Mouse (Mus musculus) hindbrain, embryonic 15.5 days (tissue): ENCODE data around the gene Ctrc. TPM values are rescaled to one million over a fixed set of nuclear protein-coding genes. Genes with fewer than 3 reads are reported as not detected.

Experiments
- ATAC-seq: fragments of 200-750 bp; cut with Nextera tagmentation; 2 replicates; pipeline ENCODE4 v1.8.0; 2017; ENCODE audit warnings: low read depth, moderate number of reproducible peaks, moderate TSS enrichment; ENCODE audit not compliant: low FRiP score
- H3K27ac ChIP-seq: fragments of 300-500 bp; sonication (generic); replicated peaks from 2 replicates; pipeline ENCODE4 v1.5.1; 2015; ENCODE audit warnings: mild to moderate bottlenecking, inconsistent platforms
- H3K27me3 ChIP-seq: fragments of 300-500 bp; sonication (generic); 2 replicates; pipeline ENCODE4 v1.6.1; 2015; ENCODE audit warnings: control low read depth, inconsistent platforms
- H3K36me3 ChIP-seq: fragments of 300-500 bp; sonication (generic); 2 replicates; pipeline ENCODE4 v1.6.1; 2015; ENCODE audit warnings: control low read depth, inconsistent platforms
- H3K4me1 ChIP-seq: fragments of 300-500 bp; sonication (generic); replicated peaks from 2 replicates; pipeline ENCODE4 v1.6.1; 2015; ENCODE audit warnings: control low read depth, inconsistent platforms
- H3K4me2 ChIP-seq: fragments of 300-500 bp; sonication (generic); 2 replicates; pipeline ENCODE4 v1.6.1; 2015; ENCODE audit warnings: moderate library complexity, mild to moderate bottlenecking, inconsistent platforms
- H3K4me3 ChIP-seq: fragments of 300-500 bp; sonication (generic); 2 replicates; pipeline ENCODE4 v1.5.1; 2015; ENCODE audit warnings: mild to moderate bottlenecking, inconsistent platforms
- H3K9ac ChIP-seq: fragments of 300-500 bp; sonication (generic); 2 replicates; pipeline ENCODE4 v1.6.1; 2015; ENCODE audit warnings: inconsistent platforms
- H3K9me3 ChIP-seq: fragments of 300-500 bp; sonication (generic); 2 replicates; pipeline ENCODE4 v1.6.1; 2016; ENCODE audit warnings: control low read depth, inconsistent platforms
- WGBS: fragments of 180-500 bp; shearing (Covaris S2); methylation state at CpG from one replicate; pipeline ENCODE4 v1.1.7; 2015; 5-methylcytosine and 5-hydroxymethylcytosine counted together
- polyA plus RNA-seq: library from polyadenylated mRNA; unstranded; fragments of >200 nt; fragmentation: Nextera tagmentation; extraction: Ambion mirVana; gene quantifications from 2 replicates; pipeline ENCODE4 v1.2.1, GENCODE M21; 2015

The Ctrc gene
- polyA plus RNA-seq, 1 experiment from 2014 or later: not detected

DNA sequence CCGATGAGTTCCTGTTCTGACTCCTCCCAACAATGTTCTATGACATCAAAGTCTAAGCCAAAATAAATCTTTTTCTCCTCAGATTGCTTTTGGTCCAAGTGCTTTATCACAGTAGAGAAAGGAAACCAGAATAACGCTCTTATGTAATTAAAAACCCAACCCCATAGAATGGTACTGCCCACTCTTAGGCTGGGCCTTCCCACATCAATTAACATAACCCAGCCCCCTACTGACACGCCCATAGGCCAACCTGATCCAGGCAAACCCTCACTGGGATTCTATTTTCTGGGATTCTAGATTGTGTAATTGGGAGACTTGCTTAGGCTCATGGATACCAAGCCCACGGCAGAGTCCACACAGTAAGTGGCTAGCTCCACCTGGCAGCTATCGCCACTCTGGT, 18.8 kb upstream of the Ctrc start:
- ATAC-seq: no peak
- 93% methylated on average over 5 of the region's 5 CpGs for WGBS
- H3K9me3 ChIP-seq: no peaks in the 10 kb centered on the region
- 0 out of 2 replicates have a peak, but pooled peaks cover 5% of the 10 kb centered on the region for H3K36me3 ChIP-seq
- H3K27me3 ChIP-seq: no peaks in the 10 kb centered on the region
- no peak overlapping the region for H3K27ac ChIP-seq
- H3K9ac ChIP-seq: no peak overlapping the region
- no peak overlapping the region for H3K4me2 ChIP-seq
- peaks cover 32% of the 10 kb centered on the region for H3K4me1 ChIP-seq
- no peak overlapping the region for H3K4me3 ChIP-seq

DNA sequence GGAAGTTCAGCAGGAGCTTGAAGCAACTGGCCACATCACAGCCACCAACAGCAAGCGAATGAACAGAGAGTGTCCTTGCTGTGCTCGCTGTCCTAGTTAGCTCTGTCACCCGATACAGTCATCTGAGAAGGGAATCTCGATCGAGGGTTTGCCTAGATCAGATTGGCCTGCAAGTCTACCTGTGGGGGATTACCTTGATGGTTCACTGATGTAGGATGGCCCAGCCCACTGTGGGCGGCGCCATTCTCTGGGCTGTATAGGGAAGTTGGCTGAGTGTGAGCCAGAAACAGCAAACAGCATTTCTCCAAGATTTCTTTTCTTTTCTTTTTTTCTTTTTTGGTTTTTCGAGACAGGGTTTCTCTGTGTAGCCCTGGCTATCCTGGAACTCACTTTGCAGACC, 18.3 kb upstream of the Ctrc start:
- Histone ChIP-seq H3K4me1 (peaks cover 27% of the 10 kb centered on the region), H3K4me2 (no peak overlapping the region), H3K9me3 (no peaks in the 10 kb centered on the region), H3K4me3 (no peak overlapping the region), H3K36me3 (peaks cover 10% of the 10 kb centered on the region; the same call in 1 of the 2 replicates), H3K27me3 (no peaks in the 10 kb centered on the region), H3K27ac (no peak overlapping the region), H3K9ac (no peak overlapping the region)
- ATAC-seq: no peak
- WGBS: 97% methylated on average over 8 of the region's 8 CpGs

DNA sequence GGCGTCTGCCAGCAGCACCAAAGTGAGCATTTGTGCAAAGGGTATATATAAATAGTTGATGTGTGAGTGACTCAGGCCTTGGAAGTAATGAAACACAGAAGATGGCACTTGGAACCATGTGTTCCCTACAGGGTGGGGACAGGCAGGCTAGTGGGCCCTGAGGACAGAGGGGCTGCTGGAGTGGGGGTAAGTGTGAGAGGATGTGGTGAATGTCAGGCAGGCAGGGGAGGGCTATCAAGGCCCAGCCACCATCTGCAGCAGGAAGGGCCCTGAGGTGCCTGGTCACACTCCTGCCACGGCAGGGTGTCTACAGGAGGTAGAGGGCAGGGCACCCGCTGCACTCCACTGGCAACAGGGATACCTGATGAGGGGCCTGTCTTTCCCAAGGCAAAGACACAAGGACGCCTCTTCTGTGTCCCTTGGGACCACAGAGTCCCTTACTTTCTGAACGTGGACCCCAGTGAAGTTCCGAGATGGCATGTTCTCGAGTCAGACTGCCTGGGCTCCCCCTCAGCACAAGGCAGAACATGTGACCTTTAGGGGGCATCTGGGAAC, 17.6 kb upstream of the Ctrc start:
- ATAC-seq: no peak
- H3K9ac ChIP-seq: no peak overlapping the region
- 88% methylated on average over 7 of the region's 7 CpGs for WGBS
- H3K27ac ChIP-seq: no peak overlapping the region
- H3K4me2 ChIP-seq: no peak overlapping the region
- peaks cover 11% of the 10 kb centered on the region; the same call in 1 of the 2 replicates for H3K36me3 ChIP-seq
- no peaks in the 10 kb centered on the region for H3K27me3 ChIP-seq
- H3K4me1 ChIP-seq: peaks cover 24% of the 10 kb centered on the region
- no peaks in the 10 kb centered on the region for H3K9me3 ChIP-seq
- H3K4me3 ChIP-seq: no peak overlapping the region

DNA sequence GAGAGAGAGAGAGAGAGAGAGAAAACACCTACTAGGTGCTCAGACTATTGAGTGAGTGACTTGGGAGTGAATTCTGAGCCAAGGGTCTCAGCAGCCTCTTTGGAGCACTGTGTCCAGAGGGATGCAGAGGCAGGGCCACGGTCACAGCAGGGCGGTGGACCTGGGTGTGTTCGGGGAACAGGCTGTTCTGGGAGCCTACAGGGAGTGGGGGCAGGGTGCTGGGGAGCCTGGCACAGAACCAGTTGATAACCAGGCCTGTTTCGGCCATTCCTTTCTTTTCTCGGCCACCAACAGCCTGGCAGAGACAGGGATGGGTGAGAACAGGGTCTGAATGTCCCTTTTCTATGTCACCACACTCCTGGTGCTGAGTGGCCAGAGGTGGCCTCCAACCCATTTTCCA, 16.7 kb upstream of the Ctrc start:
- no peak overlapping the region for H3K27ac ChIP-seq
- H3K36me3 ChIP-seq: peaks cover 11% of the 10 kb centered on the region; the same call in 1 of the 2 replicates
- H3K27me3 ChIP-seq: no peaks in the 10 kb centered on the region
- no peak overlapping the region for H3K4me3 ChIP-seq
- no peak overlapping the region for H3K9ac ChIP-seq
- no peak overlapping the region for H3K4me2 ChIP-seq
- ATAC-seq: no peak
- 82% methylated on average over 5 of the region's 5 CpGs for WGBS
- peaks cover 19% of the 10 kb centered on the region for H3K4me1 ChIP-seq
- no peaks in the 10 kb centered on the region for H3K9me3 ChIP-seq

DNA sequence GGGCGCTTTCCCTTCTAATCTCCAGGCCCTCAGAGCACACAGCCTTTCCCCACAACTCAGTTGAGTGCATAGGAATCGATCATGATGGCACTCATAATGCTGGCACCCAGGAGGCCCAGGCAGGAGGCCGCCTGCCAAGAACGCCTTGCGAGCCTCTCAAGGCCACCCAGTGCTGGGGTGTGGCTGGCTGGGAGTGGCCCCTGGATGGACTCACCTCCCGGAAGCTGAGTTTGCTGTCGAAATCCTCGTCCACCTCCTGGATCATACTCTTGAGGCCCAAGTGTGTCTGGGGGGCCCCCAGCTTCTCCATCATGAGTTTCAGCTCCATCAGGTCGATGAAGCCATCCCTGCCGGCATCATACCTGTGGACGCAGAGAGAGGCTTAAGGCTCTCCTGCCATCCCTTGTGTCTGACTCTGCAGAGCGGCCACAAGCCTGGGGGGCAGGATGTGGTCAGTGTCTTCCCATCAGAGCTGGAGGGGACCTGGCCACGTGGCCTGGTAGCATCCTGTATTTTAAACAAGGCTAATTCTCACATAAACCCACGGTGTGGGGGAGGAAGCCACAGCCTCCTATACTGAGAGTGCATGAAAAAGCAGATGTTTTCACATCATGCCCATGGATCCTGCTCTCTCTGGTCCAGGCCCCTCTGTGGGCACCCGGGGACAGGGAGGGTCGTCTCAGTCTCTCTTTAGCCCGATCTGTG, 15.6 kb upstream of the Ctrc start:
- Histone ChIP-seq H3K27ac (no peak overlapping the region), H3K4me1 (peaks cover 11% of the 10 kb centered on the region), H3K27me3 (no peaks in the 10 kb centered on the region), H3K9me3 (no peaks in the 10 kb centered on the region), H3K4me2 (no peak overlapping the region), H3K36me3 (peaks cover 11% of the 10 kb centered on the region; the same call in 1 of the 2 replicates), H3K4me3 (no peak overlapping the region), H3K9ac (no peak overlapping the region)
- WGBS: 91% methylated on average over 17 of the region's 17 CpGs
- ATAC-seq: no peak

DNA sequence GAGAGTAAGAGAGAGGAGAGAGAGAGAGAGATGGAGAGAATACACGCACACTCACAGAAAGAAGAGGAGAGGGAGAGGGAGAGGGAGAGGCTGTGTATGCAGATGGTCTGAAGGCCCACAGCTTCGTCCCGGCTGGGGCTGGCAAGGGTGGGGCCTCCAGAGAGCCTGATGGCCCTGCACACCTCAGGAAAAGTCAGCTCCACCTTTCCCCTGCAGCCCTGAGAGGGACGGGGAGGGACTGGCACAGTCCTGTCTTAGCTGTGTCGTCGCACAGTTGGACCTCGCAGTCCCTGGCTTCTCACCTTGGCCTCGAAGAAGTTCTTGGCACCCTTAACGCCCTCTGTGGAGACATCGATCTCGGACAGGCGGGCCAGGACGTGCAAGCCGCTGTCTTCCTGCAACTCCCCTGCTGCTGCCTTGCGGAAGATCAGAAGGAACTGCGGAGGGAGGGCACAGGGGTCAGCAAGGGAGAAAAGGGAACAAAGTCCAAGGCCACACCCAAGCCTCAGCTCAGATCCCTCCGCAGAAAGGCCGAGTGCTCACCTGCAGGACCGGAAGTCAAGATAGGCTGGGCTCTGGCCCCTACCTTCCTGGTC, 14.2 kb upstream of the Ctrc start:
- Histone ChIP-seq H3K4me3 (no peak overlapping the region), H3K36me3 (peaks cover 11% of the 10 kb centered on the region; the same call in 1 of the 2 replicates), H3K4me1 (peaks cover 5% of the 10 kb centered on the region; the same call in 1 of the 2 replicates), H3K27me3 (no peaks in the 10 kb centered on the region), H3K4me2 (no peak overlapping the region), H3K27ac (no peak overlapping the region), H3K9ac (no peak overlapping the region), H3K9me3 (no peaks in the 10 kb centered on the region)
- ATAC-seq: no peak
- WGBS: 70% methylated on average over 19 of the region's 19 CpGs

DNA sequence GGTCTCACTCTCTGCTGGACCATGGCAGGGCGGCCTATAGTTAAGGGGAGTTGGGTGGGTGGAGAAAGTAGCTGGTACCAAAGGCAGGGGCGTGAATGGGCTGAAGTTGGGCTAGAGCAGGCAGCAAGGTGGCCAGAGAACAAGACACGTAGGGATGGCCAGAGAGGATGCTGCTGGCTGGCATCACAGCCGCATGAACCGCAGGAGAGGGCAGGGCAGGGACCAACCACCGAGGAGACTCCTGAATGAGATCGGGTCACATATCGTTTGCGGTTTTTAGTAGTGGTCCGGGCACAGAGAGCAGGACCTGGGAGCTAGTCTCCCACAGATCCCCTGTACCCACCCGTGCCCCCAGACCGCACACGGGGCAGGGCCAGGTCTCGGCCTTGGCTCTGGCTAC, 13.2 kb upstream of the Ctrc start:
- H3K9me3 ChIP-seq: no peaks in the 10 kb centered on the region
- no peak overlapping the region for H3K27ac ChIP-seq
- H3K4me2 ChIP-seq: no peak overlapping the region
- 92% methylated on average over 14 of the region's 14 CpGs for WGBS
- H3K9ac ChIP-seq: no peak overlapping the region
- peaks cover 11% of the 10 kb centered on the region; the same call in 1 of the 2 replicates for H3K36me3 ChIP-seq
- ATAC-seq: no peak
- H3K27me3 ChIP-seq: no peaks in the 10 kb centered on the region
- H3K4me3 ChIP-seq: no peak overlapping the region
- H3K4me1 ChIP-seq: peaks cover 5% of the 10 kb centered on the region; the same call in 1 of the 2 replicates

DNA sequence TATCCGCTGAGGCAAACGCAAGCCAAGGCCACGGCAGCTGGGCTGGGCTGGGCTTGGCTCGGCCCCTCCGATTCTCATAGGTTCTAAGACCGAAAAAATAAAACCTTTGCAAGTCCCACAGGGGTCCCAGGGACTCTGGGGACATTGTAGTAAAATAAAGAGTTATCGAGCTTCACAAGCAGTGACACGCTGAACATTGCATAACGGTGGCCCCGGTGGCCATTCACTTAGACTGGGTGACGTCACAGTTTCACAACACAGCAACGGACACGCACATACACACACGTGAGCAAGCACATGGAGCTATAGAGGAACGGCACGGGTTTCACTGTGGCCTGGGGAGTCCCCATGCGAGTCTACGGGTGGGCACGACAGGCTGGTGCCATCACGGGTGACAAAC, 12.3 kb upstream of the Ctrc start:
- no peak for ATAC-seq
- Histone ChIP-seq H3K4me3 (no peak overlapping the region), H3K9ac (no peak overlapping the region), H3K36me3 (peaks cover 11% of the 10 kb centered on the region; the same call in 1 of the 2 replicates), H3K4me1 (0 out of 2 replicates have a peak, but pooled peaks cover 5% of the 10 kb centered on the region), H3K4me2 (no peak overlapping the region), H3K9me3 (no peaks in the 10 kb centered on the region), H3K27me3 (no peaks in the 10 kb centered on the region), H3K27ac (no peak overlapping the region)
- WGBS: 89% methylated on average over 20 of the region's 20 CpGs

DNA sequence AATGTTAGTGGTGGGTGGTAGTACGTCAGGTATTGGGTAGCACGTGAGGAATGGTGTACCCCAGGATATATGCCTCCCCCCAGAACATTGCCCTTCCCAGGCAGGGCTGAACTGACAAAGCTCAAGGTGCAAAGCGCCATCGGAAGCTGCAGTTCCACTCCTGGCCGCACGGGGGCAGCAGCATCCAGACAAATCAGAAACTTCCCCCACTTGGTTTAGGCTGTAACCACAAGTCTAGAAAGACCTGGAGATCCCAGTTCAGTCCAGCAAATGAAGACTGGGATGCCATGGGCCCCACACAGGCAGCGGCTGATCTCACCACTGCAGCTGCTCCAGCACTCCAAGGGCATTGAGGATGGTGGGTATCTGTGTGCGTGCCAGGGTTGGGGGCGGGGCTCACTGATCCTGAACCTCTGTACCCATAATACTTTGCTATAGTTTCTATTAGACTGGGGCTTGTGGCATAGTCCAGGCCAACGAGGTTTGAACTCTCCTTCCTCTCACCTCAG, 11.3 kb upstream of the Ctrc start:
- Histone ChIP-seq H3K4me2 (no peak overlapping the region), H3K4me1 (0 out of 2 replicates have a peak, but pooled peaks cover 5% of the 10 kb centered on the region), H3K36me3 (peaks cover 11% of the 10 kb centered on the region; the same call in 1 of the 2 replicates), H3K27me3 (no peaks in the 10 kb centered on the region), H3K4me3 (no peak overlapping the region), H3K9ac (no peak overlapping the region), H3K9me3 (no peaks in the 10 kb centered on the region), H3K27ac (no peak overlapping the region)
- ATAC-seq: peak; percentile 67
- 19% methylated on average over 10 of the region's 10 CpGs for WGBS

DNA sequence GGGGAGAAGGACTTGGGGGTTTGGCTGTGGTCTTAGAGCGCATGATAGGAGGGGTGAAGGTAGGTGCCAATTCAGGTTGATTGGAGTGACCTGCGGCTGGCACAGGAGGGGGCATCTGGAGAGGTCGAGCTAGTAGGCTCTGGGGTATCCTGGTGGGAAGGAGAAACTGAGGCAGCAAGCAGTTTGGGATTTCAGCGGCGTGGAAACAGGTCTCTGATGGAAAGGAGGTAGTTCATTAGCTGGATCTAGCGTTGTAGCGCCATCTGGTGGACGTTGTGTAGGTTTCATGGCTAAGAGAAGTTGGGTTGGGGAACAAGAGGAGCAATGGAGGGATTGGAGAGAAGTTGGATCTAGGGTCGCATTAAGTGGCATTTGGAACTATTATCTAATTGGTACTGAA, 7.3 kb upstream of the Ctrc start:
- 79% methylated on average over 9 of the region's 9 CpGs for WGBS
- ATAC-seq: no peak
- H3K4me2 ChIP-seq: no peak overlapping the region

DNA sequence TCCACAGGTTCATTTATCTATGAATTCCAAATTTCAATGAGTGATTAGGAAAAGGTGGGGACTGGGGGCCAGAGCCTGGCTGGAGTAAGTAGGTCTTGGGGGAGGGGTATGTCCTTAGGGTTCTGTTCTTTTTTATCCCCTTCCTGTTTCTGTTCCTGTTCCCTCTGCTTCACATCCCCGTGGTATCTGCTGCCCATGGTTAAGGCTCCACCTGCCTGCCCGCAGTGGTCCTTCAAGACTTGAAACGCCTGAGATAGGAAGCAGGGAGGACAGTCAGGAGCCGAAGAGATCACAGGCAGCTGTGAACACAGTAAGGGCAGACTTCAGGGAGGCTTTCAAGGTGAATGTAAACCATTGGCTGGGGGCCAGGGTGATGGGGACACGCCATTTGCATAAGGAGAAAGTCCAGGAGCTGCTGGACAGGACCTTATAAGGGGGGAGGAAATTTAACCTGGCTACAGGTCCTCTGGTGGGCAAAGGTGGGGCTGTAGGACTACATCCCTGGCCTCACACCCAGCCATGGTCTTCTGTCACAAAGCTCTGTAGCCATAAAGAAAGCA, 11.5 kb downstream of the Ctrc start:
- Histone ChIP-seq H3K27me3 (no peaks in the 10 kb centered on the region), H3K4me3 (no peak overlapping the region), H3K9me3 (no peaks in the 10 kb centered on the region), H3K27ac (no peak overlapping the region), H3K4me2 (no peak overlapping the region), H3K4me1 (no peaks in the 10 kb centered on the region), H3K9ac (no peak overlapping the region), H3K36me3 (no peaks in the 10 kb centered on the region)
- no peak for ATAC-seq
- WGBS: 77% methylated on average over 5 of the region's 5 CpGs

More for the DNA sequence above, 7.3 kb upstream of the Ctrc start:
- no peak overlapping the region for H3K4me3 ChIP-seq
- H3K27me3 ChIP-seq: no peaks in the 10 kb centered on the region
- H3K9ac ChIP-seq: no peak overlapping the region
- no peak overlapping the region for H3K27ac ChIP-seq
- H3K4me1 ChIP-seq: 0 out of 2 replicates have a peak, but pooled peaks cover 5% of the 10 kb centered on the region
- H3K9me3 ChIP-seq: no peaks in the 10 kb centered on the region
- no peaks in the 10 kb centered on the region for H3K36me3 ChIP-seq

DNA sequence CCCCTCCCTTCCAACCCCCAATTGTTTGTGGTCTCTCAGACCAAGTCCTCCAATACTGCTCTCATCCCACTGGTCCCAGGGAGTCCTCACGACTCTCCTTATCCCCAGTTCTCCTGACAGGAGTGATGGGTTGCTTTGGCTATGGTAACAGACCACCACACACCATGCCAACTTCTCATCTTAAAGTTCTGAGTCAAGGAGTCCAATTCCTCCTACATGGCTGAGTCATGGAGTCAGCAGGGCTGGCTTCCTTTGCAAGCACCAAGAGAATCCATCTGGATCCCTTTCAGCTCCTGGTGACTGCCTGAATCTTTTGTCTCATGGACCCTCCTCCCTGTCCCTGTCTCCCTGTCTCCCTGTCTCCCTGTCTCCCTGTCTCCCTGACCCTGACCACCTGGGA, 12.2 kb downstream of the Ctrc start:
- ATAC-seq: no peak
- no peaks in the 10 kb centered on the region for H3K27me3 ChIP-seq

More for the DNA sequence above, 12.2 kb downstream of the Ctrc start:
- H3K36me3 ChIP-seq: no peaks in the 10 kb centered on the region
- no peak overlapping the region for H3K4me2 ChIP-seq
- H3K9ac ChIP-seq: no peak overlapping the region
- 58% methylated on average over 1 of the region's 1 CpGs for WGBS
- H3K4me3 ChIP-seq: no peak overlapping the region
- H3K4me1 ChIP-seq: no peaks in the 10 kb centered on the region
- no peak overlapping the region for H3K27ac ChIP-seq
- H3K9me3 ChIP-seq: no peaks in the 10 kb centered on the region
